ENCODE assay signal across 8 mouse cellular contexts in the genomic region with DNA sequence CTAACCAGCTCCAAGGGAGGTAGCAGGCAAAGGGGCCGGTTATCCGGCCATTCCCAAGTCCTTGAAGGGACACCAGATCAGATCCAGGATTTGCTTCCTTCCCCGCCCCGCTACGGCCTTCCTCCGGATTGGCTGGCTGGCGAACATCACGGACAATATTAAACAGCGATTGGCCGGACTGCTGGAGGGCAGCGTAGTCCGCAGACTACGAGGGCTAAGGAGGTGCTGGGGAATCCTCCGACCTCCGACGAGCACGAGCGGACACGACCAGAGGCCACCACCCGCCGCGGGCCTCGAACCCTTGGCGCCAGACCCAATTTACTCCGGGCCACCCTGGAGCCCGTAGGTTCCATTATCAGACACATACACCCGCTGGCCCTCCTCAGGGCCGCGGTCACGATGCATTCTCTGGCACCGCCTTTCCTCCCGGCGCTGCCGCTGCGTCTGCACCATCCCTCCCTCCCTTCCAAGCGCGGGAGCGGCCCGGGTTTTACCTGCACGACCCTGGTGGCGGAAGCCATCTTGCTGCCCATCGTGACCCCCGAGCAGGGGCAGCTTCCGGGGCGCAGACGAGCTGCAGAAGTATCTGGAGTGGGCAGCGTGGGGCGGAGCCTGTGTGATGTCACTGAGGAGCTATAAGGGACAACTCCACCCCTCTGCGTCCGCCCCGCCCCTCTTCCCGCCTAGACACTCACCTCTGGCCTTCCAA. TPM values are rescaled to one million over a fixed set of nuclear protein-coding genes. Genes with fewer than 3 reads are reported as not detected.
DNase-seq lines count a peak whose midpoint lies in the region; ATAC-seq and TF ChIP-seq lines count a peak whose summit lies in the region.

A gene (minus strand): TSS at position 624 of the 709 bp plus-strand sequence.

- H3K36me3 ChIP-seq in hindbrain, postnatal 0 days (ENCODE audit: insufficient read depth, low read length) = no peaks in the 10 kb centered on the region

- peak within 1 kb of the TSS; percentile 100 for H3K4me3 ChIP-seq in gastrocnemius, adult 2 months
- H3K4me3 ChIP-seq in hindbrain, postnatal 0 days (ENCODE audit: low read length) = peak within 1 kb of the TSS; percentile 77
- peak within 1 kb of the TSS; percentile 87 for H3K4me3 ChIP-seq in left cerebral cortex, adult 2 months

- peak; percentile 73 for DNase-seq in WW6 (ENCODE audit: low read depth, low spot score)
- peak; percentile 77 to 86 for DNase-seq in cerebellum, postnatal 4 days (ENCODE audit: low spot score in 2 of 2)
- peak; percentile 96 for DNase-seq in gastrocnemius, adult 2 months
- DNase-seq in hindbrain, postnatal 0 days (ENCODE audit: low spot score) = peak; percentile 95
- DNase-seq in left cerebral cortex, adult 2 months (ENCODE audit: extremely low spot score in 1 of 2, low spot score in 2 of 2) = peak; percentile 87 to 91
- DNase-seq in right cerebral cortex, adult 2 months (ENCODE audit: low spot score in 2 of 2) = peak; percentile 89 to 93
- peak; percentile 94 for DNase-seq in urinary bladder, postnatal 14 days (ENCODE audit: low spot score)

- ATAC-seq in hindbrain, postnatal 0 days = peak; percentile 98
- ATAC-seq in megakaryocyte, adult 5-6 weeks (ENCODE audit: poor library complexity, severe bottlenecking) = peak; percentile 93

- WGBS in hindbrain, postnatal 0 days = under 1% methylated on average over 48 of the region's 52 CpGs

- H3K27ac ChIP-seq in gastrocnemius, adult 2 months = peak within 1 kb of the TSS; percentile 97
- H3K27ac ChIP-seq in hindbrain, postnatal 0 days = peak within 1 kb of the TSS; percentile 96
- peak within 1 kb of the TSS; percentile 100 for H3K27ac ChIP-seq in left cerebral cortex, adult 2 months

- H3K9me3 ChIP-seq in hindbrain, postnatal 0 days (ENCODE audit: low read length) = no peaks in the 10 kb centered on the region

- H3K9ac ChIP-seq in hindbrain, postnatal 0 days (replicated peaks; ENCODE audit: low read length) = peak within 1 kb of the TSS; percentile 88

- no peaks in the 10 kb centered on the region for H3K27me3 ChIP-seq in hindbrain, postnatal 0 days (ENCODE audit: insufficient read depth, low read length)

- intact Hi-C loops in gastrocnemius, adult 2 months (cut with DNase I) = loop anchor here (2.0 to 5.0 kb wide), 2 partner anchors 33 to 89 kb away; a partner anchor contains a TSS
- intact Hi-C loops in left cerebral cortex, adult 2 months (cut with DNase I) = loop anchor here (5.0 to 10.0 kb wide), 2 partner anchors 43 to 971 kb away; a partner anchor contains a TSS

- 0 out of 2 replicates have a peak, but pooled peaks have one; percentile 5 for TF ChIP-seq CTCF in gastrocnemius, adult 2 months (IDR thresholded peaks at IDR 0.05)
- 0 out of 2 replicates have a peak, but pooled peaks have one; percentile 24 for TF ChIP-seq CTCF in hindbrain, postnatal 0 days (IDR thresholded peaks at IDR 0.05; ENCODE audit: low read depth)
- no peak; the same call in 1 of the 2 replicates for TF ChIP-seq CTCF in left cerebral cortex, adult 2 months (IDR thresholded peaks at IDR 0.05)

- peaks cover 3% of the 10 kb centered on the region; the same call in 1 of the 2 replicates for H3K4me1 ChIP-seq in hindbrain, postnatal 0 days (ENCODE audit: insufficient read depth, low read length)

- peak within 1 kb of the TSS; percentile 57 for H3K4me2 ChIP-seq in hindbrain, postnatal 0 days (ENCODE audit: low read depth, low read length)

RNA-seq across cellular contexts. Expression of the gene that starts here (rescaled TPM):
- total RNA-seq in gastrocnemius, adult 2 months (2021) = 100 to 1,000 TPM; 118 to 180 TPM
- total RNA-seq in hindbrain, postnatal 0 days (2014; rRNA removed) = 54.4 and 58.7 TPM in 2 replicates
- polyA plus RNA-seq in hindbrain, postnatal 0 days (2015; fragmentation: Nextera tagmentation; extraction: Ambion mirVana) = 180 and 198 TPM in 2 replicates
- 10 to 100 TPM; 51.1 to 51.6 TPM for total RNA-seq in left cerebral cortex, adult 2 months (2021)
- total RNA-seq in megakaryocyte, adult 5-6 weeks (2015) = 53.2 and 56.6 TPM in 2 replicates
- 47.2 and 52.2 TPM in 2 replicates for total RNA-seq in megakaryocyte, adult 5-6 weeks (2017)

Comparison
In these comparisons a context has a peak if more than half of its experiments do, and no peak if none do; other contexts are left out.
1. Peak in every context shown above with its lines: DNase-seq, ATAC-seq, H3K4me3 ChIP-seq and H3K27ac ChIP-seq.